Mouse (Mus musculus) liver, embryonic 14.5 days (tissue): ENCODE data around the gene Hist1h3f.

Experiments used
- CTCF ChIP-seq: IDR thresholded peaks from 2 replicates; pipeline ENCODE4 v1.5.1; 2016; ENCODE audit warnings: antibody characterized with exemption, low read depth, control low read depth
- EP300 ChIP-seq: IDR thresholded peaks from 2 replicates; pipeline ENCODE4 v1.6.1; 2016; ENCODE audit warnings: antibody characterized with exemption, low read depth

GRCm38 (mm10) chr13:23515281-23515680 is 28.6 kb upstream of the Hist1h3f start:
- TF ChIP-seq CTCF, result no peak
- TF ChIP-seq EP300, result no peak
